Mouse (Mus musculus): ENCODE results near the gene Myt1l.

The Myt1l gene

DNA sequence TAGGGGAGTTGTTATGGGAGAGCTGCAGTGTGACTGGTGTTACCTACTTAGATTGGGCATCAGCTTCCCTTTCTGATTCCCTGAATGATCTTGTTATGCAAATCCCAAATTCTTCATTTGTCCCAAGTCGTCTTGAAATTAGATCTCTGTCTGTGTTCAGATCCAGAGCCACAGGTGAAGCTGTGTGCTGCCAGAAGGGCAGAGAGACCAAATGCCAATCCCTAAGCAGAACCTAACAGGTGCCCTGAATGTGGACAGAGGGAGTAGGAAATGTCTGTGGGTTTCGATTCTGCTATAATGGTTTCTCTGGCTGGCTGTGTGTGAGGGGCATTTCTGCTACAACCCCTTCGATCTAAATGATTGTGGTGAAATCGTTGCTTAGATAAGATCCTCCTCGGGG lies 18.9 kb downstream of the Myt1l start:
- DNase-seq (ENCODE audit: low read depth, low spot score): no peak
- Histone ChIP-seq H3K27me3 (ENCODE audit: control insufficient read depth, insufficient read depth, low read length, poor library complexity, severe bottlenecking) (no peaks in the 10 kb centered on the region), H3K36me3 (ENCODE audit: control insufficient read depth, insufficient read depth, low read length, poor library complexity, severe bottlenecking) (no peaks in the 10 kb centered on the region)

GRCm38 (mm10) chr12:29547755-29548154 lies 19.6 kb downstream of the Myt1l start:
- H3K27me3 ChIP-seq (ENCODE audit: control insufficient read depth, insufficient read depth, low read length, poor library complexity, severe bottlenecking): no peaks in the 10 kb centered on the region

GRCm38 (mm10) chr12:29553138-29553537 lies 25.0 kb downstream of the Myt1l start:
- DNase-seq (ENCODE audit: low read depth, low spot score): no peak
- Histone ChIP-seq H3K36me3 (ENCODE audit: control insufficient read depth, insufficient read depth, low read length, poor library complexity, severe bottlenecking) (no peaks in the 10 kb centered on the region), H3K27me3 (ENCODE audit: control insufficient read depth, insufficient read depth, low read length, poor library complexity, severe bottlenecking) (no peaks in the 10 kb centered on the region)

More at GRCm38 (mm10) chr12:29547755-29548154, 19.6 kb downstream of the Myt1l start:
- no peak for DNase-seq (ENCODE audit: low read depth, low spot score)
- no peaks in the 10 kb centered on the region for H3K36me3 ChIP-seq (ENCODE audit: control insufficient read depth, insufficient read depth, low read length, poor library complexity, severe bottlenecking)

DNA sequence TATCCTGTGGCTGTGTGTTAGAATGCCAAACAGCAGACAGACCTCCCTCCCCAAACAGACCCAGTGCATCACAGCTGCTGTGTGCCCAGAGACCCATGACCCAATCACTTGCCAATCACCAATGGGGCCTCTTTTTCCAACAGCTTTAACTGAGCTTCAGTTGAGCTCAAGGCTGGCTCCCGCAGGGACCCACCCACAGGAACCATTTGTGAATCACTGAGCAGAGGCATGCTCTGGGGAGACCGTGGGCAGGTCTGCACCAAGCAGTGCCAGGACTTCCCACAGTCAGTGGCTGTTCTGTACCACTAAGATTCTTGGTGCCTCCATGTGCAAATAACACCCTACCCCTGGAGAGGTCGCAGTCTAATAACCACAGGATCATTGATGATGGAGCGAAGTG lies 27.5 kb downstream of the Myt1l start:
- H3K27me3 ChIP-seq (ENCODE audit: control insufficient read depth, insufficient read depth, low read length, poor library complexity, severe bottlenecking): no peaks in the 10 kb centered on the region
- H3K36me3 ChIP-seq (ENCODE audit: control insufficient read depth, insufficient read depth, low read length, poor library complexity, severe bottlenecking): no peaks in the 10 kb centered on the region
- no peak for DNase-seq (ENCODE audit: low read depth, low spot score)

DNA sequence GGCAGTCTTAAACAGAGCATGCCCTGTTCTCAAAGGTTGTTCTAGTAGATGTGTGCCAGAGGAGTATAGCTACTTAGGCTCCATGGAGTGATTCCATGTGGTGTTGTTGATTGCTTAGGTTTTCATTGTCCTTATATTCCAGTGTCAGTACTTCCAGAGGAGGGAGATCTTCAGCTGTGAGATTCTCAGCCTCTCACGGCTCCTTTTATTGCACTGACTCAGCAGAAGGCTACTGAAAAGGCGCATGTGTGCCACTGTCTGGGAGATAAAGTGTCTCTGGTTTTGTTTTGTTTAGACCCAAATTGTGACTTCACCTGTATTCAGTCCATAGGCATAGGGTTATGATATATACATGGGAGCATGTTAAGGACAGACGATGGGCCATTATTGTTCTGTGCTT lies 28.2 kb downstream of the Myt1l start:
- no peaks in the 10 kb centered on the region for H3K27me3 ChIP-seq (ENCODE audit: control insufficient read depth, insufficient read depth, low read length, poor library complexity, severe bottlenecking)
- no peaks in the 10 kb centered on the region for H3K36me3 ChIP-seq (ENCODE audit: control insufficient read depth, insufficient read depth, low read length, poor library complexity, severe bottlenecking)

DNA sequence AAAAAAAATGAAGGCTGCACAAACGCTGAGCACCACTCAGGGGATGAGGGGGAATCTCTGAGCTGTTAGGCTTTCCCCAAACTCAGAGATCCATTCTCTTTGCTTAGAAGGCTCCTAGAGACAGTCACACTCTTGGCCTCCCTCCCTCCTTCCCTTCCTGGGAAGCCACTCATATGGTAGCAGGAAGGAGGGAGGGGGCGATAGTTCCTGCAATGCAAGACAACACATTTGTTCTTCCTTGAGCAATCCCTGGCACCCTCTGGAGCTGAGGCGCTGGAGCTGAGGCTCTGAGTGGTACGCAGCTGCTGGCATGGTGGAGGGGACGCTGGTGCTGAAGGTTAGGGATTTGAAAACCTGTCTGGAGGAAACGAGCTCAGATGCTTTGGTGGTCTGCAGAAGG lies 28.7 kb downstream of the Myt1l start:
- no peak for DNase-seq (ENCODE audit: low read depth, low spot score)
- Histone ChIP-seq H3K36me3 (ENCODE audit: control insufficient read depth, insufficient read depth, low read length, poor library complexity, severe bottlenecking) (no peaks in the 10 kb centered on the region), H3K27me3 (ENCODE audit: control insufficient read depth, insufficient read depth, low read length, poor library complexity, severe bottlenecking) (no peaks in the 10 kb centered on the region)

More for the DNA sequence above, 28.2 kb downstream of the Myt1l start:
- DNase-seq (ENCODE audit: low read depth, low spot score): no peak

- DNase-seq (ENCODE audit: low read depth, low spot score): no peak
- Histone ChIP-seq H3K36me3 (ENCODE audit: control insufficient read depth, insufficient read depth, low read length, poor library complexity, severe bottlenecking) (no peaks in the 10 kb centered on the region), H3K27me3 (ENCODE audit: control insufficient read depth, insufficient read depth, low read length, poor library complexity, severe bottlenecking) (no peaks in the 10 kb centered on the region)
These were observed 31.6 kb downstream of the Myt1l start for GRCm38 (mm10) chr12:29559769-29560168.

DNA sequence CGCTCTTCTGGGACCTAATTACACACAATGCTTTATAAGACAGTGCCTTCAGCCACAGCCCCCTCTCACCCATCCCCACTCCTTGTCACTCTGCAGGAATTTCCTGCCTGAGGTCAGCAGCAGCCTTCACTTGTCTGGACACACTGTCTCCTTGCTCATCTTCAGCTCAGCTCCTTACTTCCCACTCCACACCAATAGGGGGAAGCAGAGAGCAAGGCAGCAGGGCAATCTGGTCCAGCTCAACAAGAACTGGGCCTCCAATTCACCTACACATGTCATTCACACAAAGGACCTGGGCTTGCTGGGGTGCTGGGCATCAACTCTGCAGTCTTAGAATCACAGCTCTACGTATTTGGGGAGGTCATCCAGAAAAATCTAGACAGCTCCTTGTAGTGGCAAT lies 33.0 kb downstream of the Myt1l start:
- DNase-seq (ENCODE audit: low read depth, low spot score): no peak
- Histone ChIP-seq H3K27me3 (ENCODE audit: control insufficient read depth, insufficient read depth, low read length, poor library complexity, severe bottlenecking) (no peaks in the 10 kb centered on the region), H3K36me3 (ENCODE audit: control insufficient read depth, insufficient read depth, low read length, poor library complexity, severe bottlenecking) (no peaks in the 10 kb centered on the region)

DNA sequence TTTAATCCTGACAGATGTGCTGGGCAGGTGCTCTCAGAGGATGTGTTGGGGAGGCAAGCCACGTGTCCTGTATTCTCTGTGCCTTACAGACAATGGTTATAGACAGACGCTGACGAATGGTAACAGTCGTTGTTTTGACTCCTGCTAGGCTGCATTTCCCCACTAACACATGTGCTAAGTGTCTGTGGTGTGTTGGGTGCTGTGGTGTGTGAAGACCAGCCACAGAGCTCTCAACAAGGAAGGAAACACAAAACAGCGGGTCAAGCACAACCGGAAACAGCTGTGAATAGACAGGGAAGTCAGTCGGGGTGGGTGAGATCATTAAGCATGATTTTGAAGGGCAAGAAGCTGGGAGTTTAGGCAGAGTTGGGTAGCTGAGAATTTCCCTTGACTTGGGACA lies 41.1 kb downstream of the Myt1l start:
- no peak for DNase-seq (ENCODE audit: low read depth, low spot score)
- Histone ChIP-seq H3K27me3 (ENCODE audit: control insufficient read depth, insufficient read depth, low read length, poor library complexity, severe bottlenecking) (no peaks in the 10 kb centered on the region; the same call in 1 of the 2 replicates), H3K36me3 (ENCODE audit: control insufficient read depth, insufficient read depth, low read length, poor library complexity, severe bottlenecking) (no peaks in the 10 kb centered on the region)

- DNase-seq (ENCODE audit: low read depth, low spot score): no peak
- Histone ChIP-seq H3K27me3 (ENCODE audit: control insufficient read depth, insufficient read depth, low read length, poor library complexity, severe bottlenecking) (no peaks in the 10 kb centered on the region; the same call in 1 of the 2 replicates), H3K36me3 (ENCODE audit: control insufficient read depth, insufficient read depth, low read length, poor library complexity, severe bottlenecking) (no peaks in the 10 kb centered on the region)
These were observed 42.2 kb downstream of the Myt1l start for GRCm38 (mm10) chr12:29570351-29570750.

DNA sequence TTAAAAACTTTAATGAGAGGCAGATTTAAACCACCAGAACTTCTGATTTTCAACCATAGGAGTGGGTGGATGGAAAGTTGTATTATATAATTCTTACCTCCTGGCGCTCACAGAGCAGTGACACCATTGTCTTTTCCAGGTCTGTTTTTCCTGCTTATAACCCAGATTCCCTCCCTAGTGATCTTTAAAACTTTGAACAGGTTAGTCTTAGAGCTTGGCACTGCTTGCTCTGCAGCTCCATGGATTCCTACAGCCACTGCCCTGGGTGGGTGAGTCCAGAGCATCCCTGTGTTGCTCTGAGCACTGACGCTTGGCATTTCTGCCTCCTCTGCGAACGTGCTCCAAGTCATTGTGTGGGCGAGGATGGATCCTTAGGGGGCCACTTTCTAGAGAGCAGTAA lies 43.4 kb downstream of the Myt1l start:
- H3K36me3 ChIP-seq (ENCODE audit: control insufficient read depth, insufficient read depth, low read length, poor library complexity, severe bottlenecking): no peaks in the 10 kb centered on the region
- no peaks in the 10 kb centered on the region; the same call in 1 of the 2 replicates for H3K27me3 ChIP-seq (ENCODE audit: control insufficient read depth, insufficient read depth, low read length, poor library complexity, severe bottlenecking)
- DNase-seq (ENCODE audit: low read depth, low spot score): no peak

- H3K36me3 ChIP-seq (ENCODE audit: control insufficient read depth, insufficient read depth, low read length, poor library complexity, severe bottlenecking): no peaks in the 10 kb centered on the region
- DNase-seq (ENCODE audit: low read depth, low spot score): no peak
- H3K27me3 ChIP-seq (ENCODE audit: control insufficient read depth, insufficient read depth, low read length, poor library complexity, severe bottlenecking): no peaks in the 10 kb centered on the region
These were observed 65.6 kb downstream of the Myt1l start for GRCm38 (mm10) chr12:29593787-29594186.

GRCm38 (mm10) chr12:29599916-29600315 lies 71.7 kb downstream of the Myt1l start:
- no peaks in the 10 kb centered on the region for H3K36me3 ChIP-seq (ENCODE audit: control insufficient read depth, insufficient read depth, low read length, poor library complexity, severe bottlenecking)
- DNase-seq (ENCODE audit: low read depth, low spot score): no peak
- H3K27me3 ChIP-seq (ENCODE audit: control insufficient read depth, insufficient read depth, low read length, poor library complexity, severe bottlenecking): no peaks in the 10 kb centered on the region

DNA sequence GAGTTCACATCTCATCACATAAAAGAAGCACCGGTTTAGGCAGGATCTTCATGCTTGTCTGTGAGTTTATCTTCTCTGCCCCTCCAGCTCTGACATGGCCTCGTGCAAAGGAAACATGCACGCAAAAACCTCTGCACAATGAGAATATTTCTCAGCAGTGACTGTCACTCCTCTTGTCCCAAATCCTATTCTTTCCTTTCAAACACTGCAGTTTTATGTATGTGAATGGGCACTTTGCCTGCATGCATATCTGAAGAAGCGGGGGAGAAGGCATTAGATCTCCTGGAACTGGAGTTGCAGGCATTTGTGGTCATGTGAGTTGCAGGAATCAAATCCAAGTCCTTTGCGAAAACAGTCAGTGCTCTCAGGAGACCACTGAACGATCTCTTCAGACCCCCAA lies 73.0 kb downstream of the Myt1l start:
- Histone ChIP-seq H3K36me3 (ENCODE audit: control insufficient read depth, insufficient read depth, low read length, poor library complexity, severe bottlenecking) (no peaks in the 10 kb centered on the region), H3K27me3 (ENCODE audit: control insufficient read depth, insufficient read depth, low read length, poor library complexity, severe bottlenecking) (no peaks in the 10 kb centered on the region)
- no peak for DNase-seq (ENCODE audit: low read depth, low spot score)

DNA sequence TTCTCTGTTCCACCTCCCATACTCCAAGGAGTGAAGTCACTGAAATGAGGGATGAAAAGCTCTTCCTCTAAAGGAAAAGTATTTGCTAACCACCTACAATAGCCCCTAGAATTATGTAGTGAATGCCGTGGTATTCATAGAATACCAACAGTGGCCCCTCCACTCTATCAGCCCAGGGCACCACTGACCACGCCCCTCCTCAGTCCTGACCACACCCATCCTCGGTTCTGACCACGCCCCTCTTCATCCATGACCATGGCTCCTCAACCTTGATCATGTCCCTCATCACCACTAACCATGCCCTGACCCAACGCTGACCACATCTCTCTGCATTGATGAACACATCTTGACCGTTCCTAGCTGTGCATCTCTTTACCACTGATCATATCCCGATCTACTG lies 76.5 kb downstream of the Myt1l start:
- DNase-seq (ENCODE audit: low read depth, low spot score): no peak
- no peaks in the 10 kb centered on the region for H3K27me3 ChIP-seq (ENCODE audit: control insufficient read depth, insufficient read depth, low read length, poor library complexity, severe bottlenecking)
- no peaks in the 10 kb centered on the region for H3K36me3 ChIP-seq (ENCODE audit: control insufficient read depth, insufficient read depth, low read length, poor library complexity, severe bottlenecking)

- DNase-seq (ENCODE audit: low read depth, low spot score): no peak
- Histone ChIP-seq H3K36me3 (ENCODE audit: control insufficient read depth, insufficient read depth, low read length, poor library complexity, severe bottlenecking) (no peaks in the 10 kb centered on the region), H3K27me3 (ENCODE audit: control insufficient read depth, insufficient read depth, low read length, poor library complexity, severe bottlenecking) (no peaks in the 10 kb centered on the region)
These were observed 76.9 kb downstream of the Myt1l start for GRCm38 (mm10) chr12:29605124-29605523.
